Mouse (Mus musculus): ENCODE measurements around the gene Bpgm. TPM values are rescaled to one million over a fixed set of nuclear protein-coding genes. Genes with fewer than 3 reads are reported as not detected.
A peak's percentile ranks its signal among the peaks of the same experiment; 100 is the strongest.

Gene Bpgm
- polyA plus RNA-seq, 1 experiment, result 22.1 TPM

- Histone ChIP-seq H3K27me3 (ENCODE audit: control insufficient read depth, insufficient read depth, low read length) (no peaks in the 10 kb centered on the region), H3K27ac (ENCODE audit: insufficient read depth, low read depth, low read length) (peak overlapping the region; percentile 85), H3K4me3 (ENCODE audit: low read depth, low read length) (no peak overlapping the region), H3K36me3 (ENCODE audit: control insufficient read depth, insufficient read depth, low read length) (peaks cover 14% of the 10 kb centered on the region), H3K4me1 (ENCODE audit: control insufficient read depth, insufficient read depth, insufficient read length, low read length) (peaks cover 30% of the 10 kb centered on the region)
- WGBS, result 79% methylated on average over 5 of the region's 5 CpGs
- TF ChIP-seq CTCF (IDR thresholded peaks at IDR 0.05; ENCODE audit: extremely low read depth, insufficient read length, insufficient replicate concordance, low read depth, low read length), result 0 out of 2 replicates have a peak, but pooled peaks have one; percentile 8
- TF ChIP-seq POLR2A (IDR thresholded peaks at IDR 0.05; ENCODE audit: low read depth, low read length), result no peak
These were observed 7.4 kb downstream of the Bpgm start for GRCm38 (mm10) chr6:34483390-34483789.

GRCm38 (mm10) chr6:34483811-34484210 lies 7.8 kb downstream of the Bpgm start:
- 90% methylated on average over 7 of the region's 7 CpGs for WGBS
- Histone ChIP-seq H3K27me3 (ENCODE audit: control insufficient read depth, insufficient read depth, low read length) (no peaks in the 10 kb centered on the region), H3K4me1 (ENCODE audit: control insufficient read depth, insufficient read depth, insufficient read length, low read length) (peaks cover 28% of the 10 kb centered on the region), H3K27ac (ENCODE audit: insufficient read depth, low read depth, low read length) (no peak overlapping the region), H3K4me3 (ENCODE audit: low read depth, low read length) (no peak overlapping the region), H3K36me3 (ENCODE audit: control insufficient read depth, insufficient read depth, low read length) (peaks cover 16% of the 10 kb centered on the region)
- TF ChIP-seq POLR2A (IDR thresholded peaks at IDR 0.05; ENCODE audit: low read depth, low read length) (no peak), CTCF (IDR thresholded peaks at IDR 0.05; ENCODE audit: extremely low read depth, insufficient read length, insufficient replicate concordance, low read depth, low read length) (no peak)

- peaks cover 23% of the 10 kb centered on the region for H3K4me1 ChIP-seq (ENCODE audit: control insufficient read depth, insufficient read depth, insufficient read length, low read length)
- no peak overlapping the region for H3K27ac ChIP-seq (ENCODE audit: insufficient read depth, low read depth, low read length)
- H3K27me3 ChIP-seq (ENCODE audit: control insufficient read depth, insufficient read depth, low read length), result no peaks in the 10 kb centered on the region
- peaks cover 27% of the 10 kb centered on the region for H3K36me3 ChIP-seq (ENCODE audit: control insufficient read depth, insufficient read depth, low read length)
- no peak overlapping the region for H3K4me3 ChIP-seq (ENCODE audit: low read depth, low read length)
- WGBS, result 72% methylated on average over 14 of the region's 14 CpGs
- TF ChIP-seq CTCF (IDR thresholded peaks at IDR 0.05; ENCODE audit: extremely low read depth, insufficient read length, insufficient replicate concordance, low read depth, low read length) (no peak), POLR2A (IDR thresholded peaks at IDR 0.05; ENCODE audit: low read depth, low read length) (no peak)
These were observed 10.1 kb downstream of the Bpgm start for GRCm38 (mm10) chr6:34486071-34486626.

- H3K27me3 ChIP-seq (ENCODE audit: control insufficient read depth, insufficient read depth, low read length), result no peaks in the 10 kb centered on the region
- peak overlapping the region; percentile 33 for H3K27ac ChIP-seq (ENCODE audit: insufficient read depth, low read depth, low read length)
- 65% methylated on average over 21 of the region's 21 CpGs for WGBS
- no peak for TF ChIP-seq CTCF (IDR thresholded peaks at IDR 0.05; ENCODE audit: extremely low read depth, insufficient read length, insufficient replicate concordance, low read depth, low read length)
- TF ChIP-seq POLR2A (IDR thresholded peaks at IDR 0.05; ENCODE audit: low read depth, low read length), result no peak
- H3K36me3 ChIP-seq (ENCODE audit: control insufficient read depth, insufficient read depth, low read length), result peaks cover 21% of the 10 kb centered on the region
- H3K4me3 ChIP-seq (ENCODE audit: low read depth, low read length), result no peak overlapping the region
- H3K4me1 ChIP-seq (ENCODE audit: control insufficient read depth, insufficient read depth, insufficient read length, low read length), result peaks cover 25% of the 10 kb centered on the region
These were observed 17.5 kb downstream of the Bpgm start for GRCm38 (mm10) chr6:34493327-34494095.

- Histone ChIP-seq H3K36me3 (ENCODE audit: control insufficient read depth, insufficient read depth, low read length) (peaks cover 13% of the 10 kb centered on the region), H3K4me1 (ENCODE audit: control insufficient read depth, insufficient read depth, insufficient read length, low read length) (peaks cover 26% of the 10 kb centered on the region), H3K27me3 (ENCODE audit: control insufficient read depth, insufficient read depth, low read length) (no peaks in the 10 kb centered on the region), H3K27ac (ENCODE audit: insufficient read depth, low read depth, low read length) (peak overlapping the region; percentile 75), H3K4me3 (ENCODE audit: low read depth, low read length) (no peak overlapping the region)
- 9% methylated on average over 7 of the region's 7 CpGs for WGBS
- TF ChIP-seq CTCF (IDR thresholded peaks at IDR 0.05; ENCODE audit: extremely low read depth, insufficient read length, insufficient replicate concordance, low read depth, low read length), result no peak
- no peak for TF ChIP-seq POLR2A (IDR thresholded peaks at IDR 0.05; ENCODE audit: low read depth, low read length)
These were observed 19.1 kb downstream of the Bpgm start for GRCm38 (mm10) chr6:34495140-34495551.

GRCm38 (mm10) chr6:34497991-34498625 lies 22.1 kb downstream of the Bpgm start:
- WGBS, result 62% methylated on average over 5 of the region's 5 CpGs
- no peak overlapping the region for H3K4me3 ChIP-seq (ENCODE audit: low read depth, low read length)
- TF ChIP-seq CTCF (IDR thresholded peaks at IDR 0.05; ENCODE audit: extremely low read depth, insufficient read length, insufficient replicate concordance, low read depth, low read length) (no peak), POLR2A (IDR thresholded peaks at IDR 0.05; ENCODE audit: low read depth, low read length) (no peak)
- no peaks in the 10 kb centered on the region for H3K27me3 ChIP-seq (ENCODE audit: control insufficient read depth, insufficient read depth, low read length)
- H3K4me1 ChIP-seq (ENCODE audit: control insufficient read depth, insufficient read depth, insufficient read length, low read length), result peaks cover 26% of the 10 kb centered on the region
- no peak overlapping the region for H3K27ac ChIP-seq (ENCODE audit: insufficient read depth, low read depth, low read length)
- peaks cover 3% of the 10 kb centered on the region for H3K36me3 ChIP-seq (ENCODE audit: control insufficient read depth, insufficient read depth, low read length)

GRCm38 (mm10) chr6:34502291-34502690 lies 26.3 kb downstream of the Bpgm start:
- WGBS, result 91% methylated on average over 7 of the region's 7 CpGs
- Histone ChIP-seq H3K36me3 (ENCODE audit: control insufficient read depth, insufficient read depth, low read length) (peaks cover 24% of the 10 kb centered on the region), H3K27ac (ENCODE audit: insufficient read depth, low read depth, low read length) (no peak overlapping the region), H3K4me3 (ENCODE audit: low read depth, low read length) (no peak overlapping the region), H3K4me1 (ENCODE audit: control insufficient read depth, insufficient read depth, insufficient read length, low read length) (peaks cover 7% of the 10 kb centered on the region), H3K27me3 (ENCODE audit: control insufficient read depth, insufficient read depth, low read length) (no peaks in the 10 kb centered on the region)
- TF ChIP-seq CTCF (IDR thresholded peaks at IDR 0.05; ENCODE audit: extremely low read depth, insufficient read length, insufficient replicate concordance, low read depth, low read length), result no peak
- TF ChIP-seq POLR2A (IDR thresholded peaks at IDR 0.05; ENCODE audit: low read depth, low read length), result no peak
